Mouse (Mus musculus): ENCODE results near the gene Mroh2a. TPM values are rescaled to one million over a fixed set of nuclear protein-coding genes. Genes with fewer than 3 reads are reported as not detected.

The Mroh2a gene
- polyA plus RNA-seq, 1 experiment from 2014 or later, result 1.9 TPM

GRCm38 (mm10) chr1:88246386-88246785, 19.6 kb downstream of the Mroh2a start:
- H3K4me3 ChIP-seq (ENCODE audit: low read depth, low read length), result no peak overlapping the region
- no peak overlapping the region for H3K4me2 ChIP-seq (ENCODE audit: low read depth, severe bottlenecking)
- no peaks in the 10 kb centered on the region for H3K4me1 ChIP-seq (ENCODE audit: control insufficient read depth, insufficient read depth, low read length)
- H3K36me3 ChIP-seq (ENCODE audit: control insufficient read depth, insufficient read depth, low read length), result no peaks in the 10 kb centered on the region
- WGBS, result 52% methylated on average over 6 of the region's 6 CpGs
- DNase-seq (ENCODE audit: low spot score) (no peak), ATAC-seq (ENCODE audit: insufficient number of reproducible peaks, low FRiP score, low TSS enrichment, low read depth) (no peak)
- no peaks in the 10 kb centered on the region for H3K27me3 ChIP-seq (ENCODE audit: control insufficient read depth, insufficient read depth, low read length)
- H3K9me3 ChIP-seq (ENCODE audit: control insufficient read depth, low read length), result peaks cover 95% of the 10 kb centered on the region
- H3K27ac ChIP-seq (replicated peaks; ENCODE audit: low read depth, low read length), result no peak overlapping the region
- H3K9ac ChIP-seq (ENCODE audit: low read length), result no peak overlapping the region

DNA sequence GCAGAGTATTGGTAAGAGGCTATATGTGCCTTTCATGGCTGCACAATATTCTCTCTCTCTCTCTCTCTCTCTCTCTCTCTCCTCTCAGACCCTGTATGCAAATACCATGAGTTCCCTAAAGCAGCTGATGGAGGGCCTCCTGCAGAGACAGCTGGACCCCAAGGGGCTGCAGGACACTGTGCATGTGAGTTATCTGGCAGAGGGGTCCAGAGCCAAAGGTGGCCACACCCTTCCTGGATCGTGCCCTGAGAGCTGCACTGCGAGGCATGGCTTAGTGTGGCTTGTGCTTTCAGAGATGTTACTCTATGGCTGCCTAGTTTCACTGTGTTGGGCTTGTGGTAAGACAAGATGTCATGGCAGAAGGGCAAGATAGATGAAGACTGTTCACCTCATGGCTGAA, 20.9 kb downstream of the Mroh2a start:
- Histone ChIP-seq H3K4me1 (ENCODE audit: control insufficient read depth, insufficient read depth, low read length) (no peaks in the 10 kb centered on the region), H3K4me3 (ENCODE audit: low read depth, low read length) (no peak overlapping the region), H3K4me2 (ENCODE audit: low read depth, severe bottlenecking) (no peak overlapping the region), H3K27me3 (ENCODE audit: control insufficient read depth, insufficient read depth, low read length) (no peaks in the 10 kb centered on the region), H3K9ac (ENCODE audit: low read length) (no peak overlapping the region), H3K36me3 (ENCODE audit: control insufficient read depth, insufficient read depth, low read length) (no peaks in the 10 kb centered on the region), H3K27ac (replicated peaks; ENCODE audit: low read depth, low read length) (no peak overlapping the region), H3K9me3 (ENCODE audit: control insufficient read depth, low read length) (peaks cover 95% of the 10 kb centered on the region)
- WGBS, result 60% methylated on average over 2 of the region's 2 CpGs
- DNase-seq (ENCODE audit: low spot score) (no peak), ATAC-seq (ENCODE audit: insufficient number of reproducible peaks, low FRiP score, low TSS enrichment, low read depth) (no peak)

DNA sequence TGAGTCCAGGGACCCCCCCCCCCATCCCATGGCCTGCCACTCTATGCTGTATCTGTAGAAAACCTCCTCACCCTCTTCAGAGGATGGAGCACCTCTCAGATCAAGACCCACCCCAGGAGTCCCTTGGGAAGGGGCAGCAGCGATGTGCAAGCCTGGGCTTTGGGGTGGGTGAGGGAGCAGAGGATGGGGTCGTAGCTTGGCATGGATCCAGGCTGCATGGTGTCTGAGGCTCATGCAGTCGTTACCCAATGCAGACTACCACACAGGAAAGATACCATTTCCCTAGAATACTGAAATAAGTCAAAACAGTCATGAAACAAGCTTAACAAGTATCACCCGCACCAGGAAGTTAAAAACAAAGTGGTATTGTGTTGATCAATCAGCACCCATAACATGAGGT, 21.9 kb downstream of the Mroh2a start:
- WGBS, result 78% methylated on average over 4 of the region's 4 CpGs
- no peak for ATAC-seq (ENCODE audit: insufficient number of reproducible peaks, low FRiP score, low TSS enrichment, low read depth)
- H3K27ac ChIP-seq (replicated peaks; ENCODE audit: low read depth, low read length), result no peak overlapping the region
- no peak overlapping the region for H3K4me2 ChIP-seq (ENCODE audit: low read depth, severe bottlenecking)
- peaks cover 92% of the 10 kb centered on the region for H3K9me3 ChIP-seq (ENCODE audit: control insufficient read depth, low read length)
- H3K9ac ChIP-seq (ENCODE audit: low read length), result no peak overlapping the region
- no peak overlapping the region for H3K4me3 ChIP-seq (ENCODE audit: low read depth, low read length)
- H3K36me3 ChIP-seq (ENCODE audit: control insufficient read depth, insufficient read depth, low read length), result no peaks in the 10 kb centered on the region
- DNase-seq (ENCODE audit: low spot score), result no peak
- H3K27me3 ChIP-seq (ENCODE audit: control insufficient read depth, insufficient read depth, low read length), result no peaks in the 10 kb centered on the region
- no peaks in the 10 kb centered on the region for H3K4me1 ChIP-seq (ENCODE audit: control insufficient read depth, insufficient read depth, low read length)

GRCm38 (mm10) chr1:88249596-88249995, 22.8 kb downstream of the Mroh2a start:
- Histone ChIP-seq H3K4me2 (ENCODE audit: low read depth, severe bottlenecking) (no peak overlapping the region), H3K27ac (replicated peaks; ENCODE audit: low read depth, low read length) (no peak overlapping the region), H3K4me1 (ENCODE audit: control insufficient read depth, insufficient read depth, low read length) (no peaks in the 10 kb centered on the region), H3K36me3 (ENCODE audit: control insufficient read depth, insufficient read depth, low read length) (no peaks in the 10 kb centered on the region), H3K9ac (ENCODE audit: low read length) (no peak overlapping the region), H3K27me3 (ENCODE audit: control insufficient read depth, insufficient read depth, low read length) (no peaks in the 10 kb centered on the region), H3K9me3 (ENCODE audit: control insufficient read depth, low read length) (peaks cover 92% of the 10 kb centered on the region), H3K4me3 (ENCODE audit: low read depth, low read length) (no peak overlapping the region)
- WGBS, result 79% methylated on average over 7 of the region's 7 CpGs
- ATAC-seq (ENCODE audit: insufficient number of reproducible peaks, low FRiP score, low TSS enrichment, low read depth), result no peak
- no peak for DNase-seq (ENCODE audit: low spot score)

- Histone ChIP-seq H3K27me3 (ENCODE audit: control insufficient read depth, insufficient read depth, low read length) (no peaks in the 10 kb centered on the region), H3K4me3 (ENCODE audit: low read depth, low read length) (no peak overlapping the region), H3K9me3 (ENCODE audit: control insufficient read depth, low read length) (peaks cover 92% of the 10 kb centered on the region), H3K4me2 (ENCODE audit: low read depth, severe bottlenecking) (no peak overlapping the region), H3K36me3 (ENCODE audit: control insufficient read depth, insufficient read depth, low read length) (no peaks in the 10 kb centered on the region), H3K4me1 (ENCODE audit: control insufficient read depth, insufficient read depth, low read length) (no peaks in the 10 kb centered on the region), H3K27ac (replicated peaks; ENCODE audit: low read depth, low read length) (no peak overlapping the region), H3K9ac (ENCODE audit: low read length) (no peak overlapping the region)
- no peak for DNase-seq (ENCODE audit: low spot score)
- WGBS, result 81% methylated on average over 5 of the region's 5 CpGs
- ATAC-seq (ENCODE audit: insufficient number of reproducible peaks, low FRiP score, low TSS enrichment, low read depth), result no peak
These were observed 23.2 kb downstream of the Mroh2a start for GRCm38 (mm10) chr1:88250023-88250422.

DNA sequence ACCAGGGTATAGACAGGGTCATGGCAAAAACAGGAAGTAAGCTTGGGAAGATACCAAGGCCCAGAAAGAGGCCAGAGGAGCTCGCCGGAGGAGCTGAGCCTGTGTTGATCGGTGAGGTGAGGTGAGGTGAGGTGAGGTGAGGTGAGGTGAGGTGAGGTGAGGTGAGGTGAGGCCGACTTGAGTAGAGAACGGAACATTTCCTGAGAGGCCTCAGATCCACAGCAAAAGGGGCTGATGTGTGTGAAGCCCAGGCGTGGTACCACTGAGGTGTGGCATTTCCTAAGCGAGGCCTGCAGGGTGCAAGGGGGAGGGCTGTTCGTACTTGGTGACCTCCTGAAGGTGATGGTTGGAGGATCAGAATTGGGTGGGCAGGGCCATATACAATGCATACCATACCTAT, 26.3 kb downstream of the Mroh2a start:
- no peaks in the 10 kb centered on the region for H3K36me3 ChIP-seq (ENCODE audit: control insufficient read depth, insufficient read depth, low read length)
- no peaks in the 10 kb centered on the region for H3K4me1 ChIP-seq (ENCODE audit: control insufficient read depth, insufficient read depth, low read length)
- peaks cover 90% of the 10 kb centered on the region for H3K9me3 ChIP-seq (ENCODE audit: control insufficient read depth, low read length)
- ATAC-seq (ENCODE audit: insufficient number of reproducible peaks, low FRiP score, low TSS enrichment, low read depth) (no peak), DNase-seq (ENCODE audit: low spot score) (no peak)
- H3K4me2 ChIP-seq (ENCODE audit: low read depth, severe bottlenecking), result no peak overlapping the region
- H3K4me3 ChIP-seq (ENCODE audit: low read depth, low read length), result no peak overlapping the region
- no peak overlapping the region for H3K27ac ChIP-seq (replicated peaks; ENCODE audit: low read depth, low read length)
- WGBS, result 76% methylated on average over 8 of the region's 8 CpGs
- no peak overlapping the region for H3K9ac ChIP-seq (ENCODE audit: low read length)
- no peaks in the 10 kb centered on the region for H3K27me3 ChIP-seq (ENCODE audit: control insufficient read depth, insufficient read depth, low read length)

GRCm38 (mm10) chr1:88253540-88253939, 26.8 kb downstream of the Mroh2a start:
- DNase-seq (ENCODE audit: low spot score), result no peak
- H3K36me3 ChIP-seq (ENCODE audit: control insufficient read depth, insufficient read depth, low read length), result no peaks in the 10 kb centered on the region

DNA sequence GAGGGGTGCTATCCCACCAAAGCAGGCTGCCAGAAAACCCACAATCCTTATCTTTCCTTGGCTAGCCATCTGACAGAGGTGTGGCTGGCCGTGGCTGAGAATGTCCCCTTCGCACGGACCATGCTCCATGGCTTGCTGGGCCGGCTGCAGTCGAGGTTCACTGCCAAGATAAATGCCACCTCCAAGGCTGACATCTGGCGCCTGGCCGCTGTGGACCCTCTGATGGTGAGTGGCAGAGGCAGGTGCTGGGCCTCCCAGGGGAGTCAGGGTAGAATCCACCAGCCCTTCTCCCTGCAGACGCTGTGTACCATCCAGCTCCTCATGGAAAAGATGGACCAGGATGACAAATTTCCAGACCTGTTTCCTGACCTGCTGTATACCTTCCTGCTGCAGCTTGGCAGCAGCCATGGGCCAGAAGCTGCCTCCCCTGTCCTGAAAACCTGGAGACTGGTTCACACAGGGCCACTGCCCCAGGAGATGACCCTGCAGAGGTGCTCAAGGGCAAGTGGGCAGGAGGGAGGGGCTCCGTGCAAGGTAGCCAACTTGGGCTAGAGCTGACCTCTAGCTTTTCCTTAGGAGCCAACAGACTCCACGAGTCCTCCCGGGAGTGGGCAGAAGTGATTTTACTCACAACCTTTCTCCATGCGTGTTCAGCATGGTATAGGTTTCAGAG, 28.1 kb downstream of the Mroh2a start:
- ATAC-seq (ENCODE audit: insufficient number of reproducible peaks, low FRiP score, low TSS enrichment, low read depth), result no peak
- H3K27ac ChIP-seq (replicated peaks; ENCODE audit: low read depth, low read length), result no peak overlapping the region

More at GRCm38 (mm10) chr1:88253540-88253939, 26.8 kb downstream of the Mroh2a start:
- H3K4me2 ChIP-seq (ENCODE audit: low read depth, severe bottlenecking), result no peak overlapping the region
- peaks cover 90% of the 10 kb centered on the region for H3K9me3 ChIP-seq (ENCODE audit: control insufficient read depth, low read length)
- no peak overlapping the region for H3K4me3 ChIP-seq (ENCODE audit: low read depth, low read length)
- ATAC-seq (ENCODE audit: insufficient number of reproducible peaks, low FRiP score, low TSS enrichment, low read depth), result no peak
- H3K27ac ChIP-seq (replicated peaks; ENCODE audit: low read depth, low read length), result no peak overlapping the region
- no peak overlapping the region for H3K9ac ChIP-seq (ENCODE audit: low read length)
- no peaks in the 10 kb centered on the region for H3K4me1 ChIP-seq (ENCODE audit: control insufficient read depth, insufficient read depth, low read length)
- 74% methylated on average over 6 of the region's 6 CpGs for WGBS
- no peaks in the 10 kb centered on the region for H3K27me3 ChIP-seq (ENCODE audit: control insufficient read depth, insufficient read depth, low read length)

DNA sequence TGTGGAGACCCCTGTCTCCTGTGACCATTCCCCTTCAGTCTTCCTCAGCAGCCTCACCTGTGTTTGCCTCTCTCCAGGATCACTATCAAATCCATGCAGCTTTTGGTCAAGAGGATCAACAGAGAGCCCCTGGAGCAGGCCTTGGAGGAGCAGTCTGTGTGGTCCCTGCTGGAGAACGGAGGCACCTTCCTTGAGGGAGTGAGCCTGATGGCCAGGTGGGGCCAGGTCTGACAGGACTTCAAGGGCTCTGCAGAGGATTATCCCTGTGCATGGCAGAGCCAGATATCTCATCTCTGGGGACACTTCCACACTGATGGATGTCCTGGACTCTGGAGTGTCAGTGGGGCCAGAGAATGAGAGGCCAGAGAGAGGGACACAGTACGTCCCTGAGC, 28.7 kb downstream of the Mroh2a start:
- no peak for ATAC-seq (ENCODE audit: insufficient number of reproducible peaks, low FRiP score, low TSS enrichment, low read depth)

More for the DNA sequence above, 28.1 kb downstream of the Mroh2a start:
- no peaks in the 10 kb centered on the region for H3K4me1 ChIP-seq (ENCODE audit: control insufficient read depth, insufficient read depth, low read length)
- H3K27me3 ChIP-seq (ENCODE audit: control insufficient read depth, insufficient read depth, low read length), result no peaks in the 10 kb centered on the region
- no peak overlapping the region for H3K4me3 ChIP-seq (ENCODE audit: low read depth, low read length)
- H3K9ac ChIP-seq (ENCODE audit: low read length), result no peak overlapping the region
- H3K4me2 ChIP-seq (ENCODE audit: low read depth, severe bottlenecking), result no peak overlapping the region
- no peak for DNase-seq (ENCODE audit: low spot score)
- H3K36me3 ChIP-seq (ENCODE audit: control insufficient read depth, insufficient read depth, low read length), result no peaks in the 10 kb centered on the region
- H3K9me3 ChIP-seq (ENCODE audit: control insufficient read depth, low read length), result peaks cover 85% of the 10 kb centered on the region
- whole genome bisulfite sequencing, result 90% methylated on average over 12 of the region's 12 CpGs

More for the DNA sequence above, 28.7 kb downstream of the Mroh2a start:
- Histone ChIP-seq H3K9me3 (ENCODE audit: control insufficient read depth, low read length) (peaks cover 84% of the 10 kb centered on the region), H3K36me3 (ENCODE audit: control insufficient read depth, insufficient read depth, low read length) (peaks cover 3% of the 10 kb centered on the region), H3K27me3 (ENCODE audit: control insufficient read depth, insufficient read depth, low read length) (no peaks in the 10 kb centered on the region), H3K4me3 (ENCODE audit: low read depth, low read length) (no peak overlapping the region), H3K4me2 (ENCODE audit: low read depth, severe bottlenecking) (no peak overlapping the region), H3K27ac (replicated peaks; ENCODE audit: low read depth, low read length) (no peak overlapping the region), H3K4me1 (ENCODE audit: control insufficient read depth, insufficient read depth, low read length) (no peaks in the 10 kb centered on the region), H3K9ac (ENCODE audit: low read length) (no peak overlapping the region)
- no peak for DNase-seq (ENCODE audit: low spot score)
- WGBS, result 55% methylated on average over 2 of the region's 2 CpGs

Data from limb, embryonic 11.5 days (tissue).